Mouse (Mus musculus): ENCODE data around the gene St3gal5.
"Not testable (repeated sequence)": the region's sequence is repeated elsewhere in the genome, so short reads cannot be mapped to it uniquely, and the experiment has no call there.

The St3gal5 gene

GRCm38 (mm10) chr6:72132671-72133214 lies 35.4 kb downstream of the St3gal5 start:
- DNase-seq (ENCODE audit: low spot score in 2 of 2): no peak

DNA sequence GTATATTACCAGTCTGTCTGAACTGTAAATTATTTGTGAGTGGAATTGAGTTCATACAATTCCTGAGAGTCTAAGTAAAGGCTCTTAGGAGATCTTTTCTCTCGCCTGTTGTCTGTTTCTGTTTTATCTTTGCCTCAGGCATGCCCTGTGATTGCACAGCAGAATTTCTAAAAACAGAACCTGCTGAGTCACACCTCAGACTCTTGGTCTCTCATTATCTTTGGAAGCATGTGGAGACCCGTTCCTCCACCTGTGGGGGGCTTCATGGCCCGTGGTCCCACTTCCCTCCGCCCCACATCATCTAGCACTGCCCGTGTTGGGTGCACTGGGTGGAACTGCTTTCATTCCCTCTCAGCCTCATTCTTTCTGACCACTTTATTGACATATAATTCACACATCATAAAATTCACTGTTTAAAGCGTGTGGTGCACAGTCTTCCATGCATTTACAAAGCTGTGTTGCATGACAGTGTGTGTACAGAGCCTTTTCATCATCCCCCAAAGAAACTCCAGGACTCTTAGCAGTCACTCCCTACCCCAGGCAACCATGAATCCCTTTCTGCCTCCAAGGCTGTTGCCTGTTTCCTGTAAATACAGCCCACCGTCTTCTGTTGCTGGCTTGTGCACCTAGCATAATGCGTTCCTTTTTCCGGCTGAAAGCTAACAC lies 37.6 kb downstream of the St3gal5 start:
- DNase-seq (ENCODE audit: low spot score in 2 of 2): no peak

GRCm38 (mm10) chr6:72136016-72136415 lies 38.6 kb downstream of the St3gal5 start:
- no peak for DNase-seq (ENCODE audit: low spot score in 2 of 2)

DNA sequence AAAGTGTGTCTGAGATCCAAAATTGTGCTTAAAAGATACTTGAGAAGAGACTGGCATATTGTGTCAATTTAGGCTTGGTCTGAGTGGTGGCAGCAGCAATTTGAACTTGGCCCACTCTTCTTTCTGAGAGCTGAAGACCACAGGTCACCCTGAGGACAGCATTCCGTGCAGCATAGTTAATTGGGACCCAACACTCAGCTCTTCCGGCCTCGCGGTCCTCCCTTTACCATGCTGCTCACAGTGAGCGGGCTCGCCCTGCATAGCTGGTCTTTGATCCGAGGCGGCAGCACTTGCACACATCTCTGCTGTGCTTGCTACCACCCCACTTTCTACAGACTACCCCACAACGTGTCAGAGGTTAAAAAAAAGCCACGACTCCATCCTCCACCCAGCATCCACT lies 39.2 kb downstream of the St3gal5 start:
- DNase-seq (ENCODE audit: low spot score in 2 of 2): no peak

DNA sequence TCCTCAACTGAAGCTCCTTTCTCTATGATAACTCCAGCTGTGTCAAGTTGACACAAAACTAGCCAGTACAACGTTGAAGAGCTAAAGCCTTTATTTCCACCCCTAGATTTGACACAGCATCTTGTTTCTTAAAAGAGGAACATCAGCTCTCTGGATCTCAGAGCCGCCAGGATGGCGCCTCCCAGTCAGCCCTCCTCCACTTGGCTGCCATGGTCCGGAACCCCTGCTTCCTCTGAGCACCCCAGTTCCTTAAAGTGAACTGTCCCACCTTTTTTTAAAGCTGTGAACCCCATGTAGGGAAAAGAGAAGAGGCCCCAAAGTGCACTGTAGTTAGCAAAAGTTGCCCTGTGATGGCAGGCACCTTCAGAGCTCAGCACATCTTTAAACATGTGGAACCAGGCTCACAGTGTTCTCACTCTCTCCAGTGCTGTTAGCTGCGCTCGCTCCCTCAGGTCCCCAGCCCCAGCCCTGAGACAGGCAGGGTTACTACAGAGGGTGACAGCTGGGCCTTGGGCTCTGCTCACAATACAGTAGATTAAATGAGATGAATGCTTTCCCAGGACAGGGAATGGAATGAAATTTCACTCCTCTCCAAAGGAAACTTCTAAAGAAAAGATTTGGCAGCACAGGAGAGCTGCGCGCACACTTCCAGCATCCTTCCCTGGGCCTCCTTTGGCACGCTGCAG lies 42.3 kb downstream of the St3gal5 start:
- DNase-seq (ENCODE audit: low spot score in 2 of 2): no peak

DNA sequence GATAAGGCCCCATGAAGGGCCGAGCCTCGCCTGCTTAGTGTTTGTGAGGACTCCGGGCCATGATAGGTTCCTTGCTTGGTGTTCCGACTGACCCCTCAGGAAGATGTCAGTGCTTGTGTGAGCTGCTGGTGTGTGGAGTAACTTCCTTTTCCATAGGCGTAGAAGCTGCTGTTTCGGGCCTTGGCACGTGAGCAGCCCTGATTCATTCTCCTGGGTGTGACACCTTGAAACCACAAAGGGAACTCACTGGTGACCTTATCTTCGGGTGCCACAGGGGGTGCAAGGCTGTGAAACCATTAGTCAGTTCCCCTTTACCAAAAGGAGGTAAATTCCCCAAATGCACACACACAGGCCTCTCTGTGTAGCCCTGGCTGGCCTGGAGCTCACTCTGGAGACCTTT lies 43.0 kb downstream of the St3gal5 start:
- no peak for DNase-seq (ENCODE audit: low spot score in 2 of 2)

GRCm38 (mm10) chr6:72141191-72141590 lies 43.8 kb downstream of the St3gal5 start:
- no peak for DNase-seq (ENCODE audit: low spot score in 2 of 2)

DNA sequence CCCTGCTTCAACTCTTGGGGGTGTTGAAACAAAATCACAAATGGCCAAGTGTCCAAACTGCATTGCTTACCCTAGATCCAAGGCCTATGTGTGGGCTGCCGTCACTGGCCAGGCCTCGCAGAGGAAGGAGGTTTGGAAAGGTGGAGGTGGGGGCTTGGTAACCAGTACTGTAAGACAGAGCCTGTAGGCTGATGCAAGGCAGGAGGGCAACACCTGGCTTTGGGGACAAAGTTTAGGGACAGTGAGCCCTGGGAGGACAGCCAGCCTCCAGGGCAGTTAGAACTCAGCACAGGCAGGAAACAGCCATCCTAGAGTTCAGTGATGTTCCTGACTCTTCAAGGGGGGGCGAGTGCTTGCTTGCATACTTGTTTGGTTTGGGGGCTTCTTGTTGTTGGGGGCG lies 45.2 kb downstream of the St3gal5 start:
- DNase-seq (ENCODE audit: low spot score in 2 of 2): no peak

DNA sequence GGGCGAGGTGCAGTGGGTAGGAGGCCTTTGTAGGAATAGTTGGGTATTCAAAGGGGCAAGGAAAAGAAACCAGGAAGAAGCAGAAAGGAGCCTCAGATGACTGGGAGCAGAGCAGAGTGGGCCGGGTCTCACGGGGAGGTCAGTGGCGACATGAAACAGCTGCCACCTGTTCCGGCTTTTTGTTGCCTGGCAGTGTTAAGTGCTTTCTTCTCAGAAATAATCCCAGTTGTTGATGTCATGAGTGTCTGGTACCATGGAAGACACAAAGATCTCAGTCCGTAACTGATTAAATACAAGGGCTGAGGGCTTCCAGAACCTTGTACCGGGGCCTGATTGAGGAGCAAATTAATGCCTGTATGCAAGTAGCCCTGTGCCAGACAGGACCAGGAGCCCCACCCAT lies 47.0 kb downstream of the St3gal5 start:
- no peak for DNase-seq (ENCODE audit: low spot score in 2 of 2)

GRCm38 (mm10) chr6:72146803-72147202 lies 49.4 kb downstream of the St3gal5 start:
- DNase-seq (ENCODE audit: low spot score in 2 of 2): no peak

GRCm38 (mm10) chr6:72148721-72149120 lies 51.3 kb downstream of the St3gal5 start:
- no peak for DNase-seq (ENCODE audit: low spot score in 2 of 2)

- no peak for DNase-seq (ENCODE audit: low spot score in 2 of 2)
Observed at GRCm38 (mm10) chr6:72149797-72150196, 52.4 kb downstream of the St3gal5 start.

GRCm38 (mm10) chr6:72152707-72153106 lies 55.3 kb downstream of the St3gal5 start:
- no peak for DNase-seq (ENCODE audit: low spot score in 2 of 2)

DNA sequence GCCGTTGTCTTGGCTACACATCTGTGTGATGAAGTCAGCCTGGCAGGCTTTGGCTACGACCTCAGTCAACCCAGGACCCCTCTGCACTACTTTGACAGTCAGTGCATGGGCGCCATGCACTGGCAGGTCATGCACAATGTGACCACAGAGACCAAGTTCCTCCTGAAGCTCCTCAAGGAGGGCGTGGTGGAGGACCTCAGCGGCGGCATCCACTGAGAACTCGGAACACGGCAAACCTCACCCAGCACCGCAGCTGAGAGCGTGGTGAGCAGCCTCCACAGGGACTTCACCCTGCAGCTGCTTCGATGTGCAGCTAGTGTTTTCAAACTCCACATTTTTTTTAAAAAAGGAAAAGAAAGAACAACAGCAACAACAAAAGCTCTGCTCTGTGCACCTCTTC lies 56.1 kb downstream of the St3gal5 start:
- DNase-seq (ENCODE audit: low spot score in 2 of 2): no peak

DNA sequence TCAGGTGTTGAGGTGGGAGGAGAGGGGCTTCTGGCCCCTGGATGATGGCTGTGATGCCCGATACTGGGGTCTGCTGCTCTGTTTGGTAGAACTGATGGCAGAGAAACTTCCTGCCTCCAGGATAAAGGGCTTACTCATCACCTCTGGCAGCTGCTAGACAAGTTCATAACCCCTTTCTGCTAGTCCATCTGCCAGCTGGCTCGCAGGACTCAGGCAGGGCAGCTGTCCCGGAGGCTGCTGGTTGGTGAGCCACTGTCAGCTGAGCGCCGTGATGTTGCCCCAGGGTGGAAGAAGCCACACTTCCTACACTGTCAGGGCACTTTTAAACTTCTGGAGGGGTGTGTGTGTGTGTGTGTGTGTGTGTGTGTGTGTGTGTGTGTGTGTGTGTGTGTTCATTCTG lies 56.6 kb downstream of the St3gal5 start:
- DNase-seq (ENCODE audit: low spot score in 2 of 2): not testable (repeated sequence)

DNA sequence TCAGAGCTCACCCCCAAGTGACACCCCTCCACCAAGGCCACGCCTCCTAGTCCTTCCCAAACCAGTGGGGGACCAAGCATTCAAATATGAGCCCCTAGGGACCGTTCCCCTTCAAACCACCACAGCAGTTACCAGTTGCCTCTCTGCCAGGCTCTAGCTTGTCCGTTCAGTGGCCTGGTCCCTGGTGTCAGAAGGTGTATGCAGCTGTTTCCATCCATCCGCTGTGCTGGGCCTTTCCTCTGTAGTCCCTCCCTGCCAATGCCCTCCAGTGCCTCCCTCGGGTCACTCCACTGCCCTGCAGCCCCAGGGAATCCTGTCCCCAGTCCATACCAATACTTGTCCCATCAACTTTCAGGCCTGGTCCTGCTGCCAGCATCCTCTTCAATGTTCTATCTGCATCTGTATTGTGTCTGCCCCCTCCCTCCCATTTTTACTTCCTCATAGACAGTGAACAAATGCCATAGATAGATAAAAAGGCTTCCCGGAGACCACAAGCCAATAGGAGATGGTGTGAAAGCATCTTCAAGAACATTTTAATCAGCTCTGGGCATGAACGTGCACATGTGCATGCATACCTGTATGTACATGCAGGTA lies 57.6 kb downstream of the St3gal5 start:
- DNase-seq (ENCODE audit: low spot score in 2 of 2): no peak

- DNase-seq (ENCODE audit: low spot score in 2 of 2): no peak
Observed at GRCm38 (mm10) chr6:72155649-72156048, 58.3 kb downstream of the St3gal5 start.

- no peak for DNase-seq (ENCODE audit: low spot score in 2 of 2)
Observed at GRCm38 (mm10) chr6:72158966-72159764, 61.8 kb downstream of the St3gal5 start.

DNA sequence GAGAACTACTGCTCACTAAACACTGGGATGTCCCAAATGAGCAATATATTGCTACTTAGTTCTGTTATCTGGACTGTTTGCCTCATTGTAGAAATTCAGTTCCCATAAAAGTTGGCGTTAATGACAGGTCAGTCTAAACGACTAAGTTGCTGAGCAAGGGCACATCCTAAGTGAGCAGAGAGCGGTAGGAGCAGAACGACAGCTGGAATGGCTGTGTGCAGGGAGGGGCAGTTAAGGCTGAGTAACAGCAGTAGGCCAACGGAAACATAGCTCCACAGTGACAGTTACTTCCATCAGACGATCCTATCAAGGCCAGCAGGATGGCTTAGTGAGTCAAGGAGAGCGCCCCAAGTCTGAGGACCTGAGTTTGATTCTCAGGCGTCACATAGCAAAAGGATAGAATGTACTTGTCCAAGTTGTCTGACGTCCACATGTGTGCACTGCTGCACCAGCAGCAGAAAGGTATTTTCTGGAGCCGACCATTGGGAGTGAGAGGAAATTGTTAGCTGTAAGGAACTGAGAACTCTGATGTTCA lies 62.5 kb downstream of the St3gal5 start:
- DNase-seq (ENCODE audit: low spot score in 2 of 2): no peak

DNA sequence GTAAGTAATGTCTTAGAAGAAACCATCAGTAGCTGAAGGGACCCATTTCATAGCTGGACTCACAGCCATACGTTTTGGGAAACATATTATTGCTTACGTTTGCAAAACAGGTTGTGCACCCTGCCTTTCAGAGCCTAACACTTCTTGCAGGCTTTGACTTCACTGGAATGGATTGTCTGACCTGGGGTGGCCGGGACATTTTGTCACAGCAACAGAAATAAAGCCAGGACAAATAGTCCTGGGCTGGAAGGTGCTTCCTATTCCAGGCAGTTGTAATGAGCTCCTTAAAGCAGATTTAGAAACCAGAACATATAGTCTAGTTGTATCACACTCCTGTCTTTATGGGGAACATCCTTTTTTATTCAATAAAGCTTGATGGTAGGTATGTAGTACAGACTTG lies 63.6 kb downstream of the St3gal5 start:
- no peak for DNase-seq (ENCODE audit: low spot score in 2 of 2)

- DNase-seq (ENCODE audit: low spot score in 2 of 2): no peak
Observed at GRCm38 (mm10) chr6:72161751-72162150, 64.4 kb downstream of the St3gal5 start.

All from frontal cortex, postnatal 14 days (tissue).